Mouse (Mus musculus) WW6 (cell line): ENCODE measurements at regions not wholly inside any gene's neighbourhood (a gene's known extent, or its start where the extent isn't known, plus 50 kb on each side); places are given as distances from the start of the nearest gene placed in this dataset.
"Not testable (repeated sequence)": the region's sequence is repeated elsewhere in the genome, so short reads cannot be mapped to it uniquely, and the experiment has no call there.

ENCODE experiments used
- DNase-seq: peaks from one replicate; pipeline ENCODE4 v3.0.0-alpha.2; 2013; ENCODE audit warnings: low read depth, low spot score

DNA sequence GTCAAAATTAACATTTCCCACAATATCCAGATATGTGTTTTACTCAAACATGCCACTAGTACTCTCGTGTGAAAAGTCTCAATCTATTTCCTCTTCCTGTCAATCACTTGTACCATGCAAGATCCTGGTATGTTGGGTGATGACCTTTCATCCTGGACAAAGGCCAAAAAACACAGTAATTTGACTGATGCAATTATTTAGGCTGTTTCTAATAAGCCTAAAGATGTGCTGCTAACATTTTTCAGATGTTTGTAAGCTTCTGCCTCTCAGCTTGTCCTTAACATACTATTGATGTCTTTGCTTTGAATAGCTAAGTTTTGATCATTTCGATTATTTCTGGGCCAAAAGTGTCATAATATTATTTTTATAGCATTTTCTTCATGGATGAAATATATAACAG lies 418.4 kb upstream of the Arrdc4 start:
- DNase-seq, result no peak

DNA sequence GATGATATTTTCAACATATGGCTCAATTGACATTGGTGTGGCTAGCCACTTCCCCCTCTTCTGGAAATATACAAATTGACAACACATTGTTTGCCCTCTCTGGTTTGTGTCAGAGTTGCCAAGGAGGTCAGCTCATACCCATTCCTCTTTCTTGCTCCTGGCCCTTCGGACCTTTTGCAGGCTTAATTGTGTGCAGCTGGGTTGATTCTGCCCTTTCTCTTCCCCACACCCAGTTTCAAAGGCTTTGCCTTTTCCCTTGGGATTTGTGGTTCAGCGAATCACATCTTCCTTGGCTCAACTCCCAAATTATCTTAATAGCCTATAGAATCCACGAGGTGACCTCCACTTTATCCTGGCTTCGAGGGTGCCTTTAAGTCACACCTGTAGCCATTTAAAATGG lies 412.9 kb upstream of the Arrdc4 start:
- DNase-seq, result no peak

DNA sequence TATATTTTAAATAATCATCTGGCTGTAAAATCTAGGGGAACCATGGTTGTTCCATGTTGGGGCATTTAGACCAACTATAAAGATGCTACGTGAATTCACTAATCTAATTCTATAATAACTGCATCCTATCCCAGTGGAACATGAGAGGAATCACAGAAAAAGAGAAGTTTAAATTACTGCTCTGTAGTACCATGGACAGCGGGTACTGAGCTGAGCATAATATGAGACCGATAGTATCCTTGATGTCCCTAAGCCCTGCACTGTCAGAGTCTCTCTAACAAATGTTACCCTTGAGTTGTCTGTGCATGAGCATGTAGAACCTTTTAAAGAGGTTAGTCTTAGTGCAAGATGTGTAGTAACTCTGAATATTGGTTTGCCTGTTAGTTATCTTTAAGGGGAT lies 393.3 kb upstream of the Arrdc4 start:
- DNase-seq, result no peak

DNA sequence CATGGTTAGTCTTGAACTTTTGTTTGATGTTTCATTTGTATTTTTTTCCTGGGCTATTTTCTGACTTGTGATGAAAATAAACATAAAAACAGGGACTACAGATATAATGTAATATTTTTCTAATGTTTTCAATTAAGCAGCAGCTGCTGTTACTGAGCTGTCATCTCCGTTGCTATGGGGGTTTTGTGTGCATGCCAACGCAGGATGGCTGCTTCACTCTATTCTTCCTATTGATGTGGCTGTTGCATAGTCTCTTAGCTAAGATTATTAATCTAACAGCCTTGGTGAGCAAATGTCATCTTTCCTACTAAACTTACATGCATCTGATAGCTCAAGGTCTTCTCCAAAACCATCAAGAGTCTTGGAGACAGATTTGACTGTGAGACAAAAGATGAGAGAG lies 384.4 kb upstream of the Arrdc4 start:
- DNase-seq, result no peak

DNA sequence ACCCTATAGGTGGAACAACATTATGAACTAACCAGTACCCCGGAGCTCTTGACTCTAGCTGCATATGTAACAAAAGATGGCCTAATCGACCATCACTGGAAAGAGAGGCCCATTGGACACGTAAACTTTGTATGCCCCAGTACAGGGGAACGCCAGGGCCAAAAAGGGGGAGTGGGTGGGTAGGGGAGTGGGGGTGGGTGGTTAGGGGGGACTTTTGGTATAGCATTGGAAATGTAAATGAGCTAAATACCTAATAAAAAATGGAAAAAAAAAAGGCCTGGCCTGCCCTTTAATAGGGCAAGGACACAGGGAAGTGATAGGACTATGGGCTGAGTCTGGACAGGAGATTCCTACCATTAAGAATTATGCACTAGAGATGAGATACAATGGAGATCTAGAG lies 352.7 kb upstream of the Arrdc4 start:
- not testable (repeated sequence) for DNase-seq

DNA sequence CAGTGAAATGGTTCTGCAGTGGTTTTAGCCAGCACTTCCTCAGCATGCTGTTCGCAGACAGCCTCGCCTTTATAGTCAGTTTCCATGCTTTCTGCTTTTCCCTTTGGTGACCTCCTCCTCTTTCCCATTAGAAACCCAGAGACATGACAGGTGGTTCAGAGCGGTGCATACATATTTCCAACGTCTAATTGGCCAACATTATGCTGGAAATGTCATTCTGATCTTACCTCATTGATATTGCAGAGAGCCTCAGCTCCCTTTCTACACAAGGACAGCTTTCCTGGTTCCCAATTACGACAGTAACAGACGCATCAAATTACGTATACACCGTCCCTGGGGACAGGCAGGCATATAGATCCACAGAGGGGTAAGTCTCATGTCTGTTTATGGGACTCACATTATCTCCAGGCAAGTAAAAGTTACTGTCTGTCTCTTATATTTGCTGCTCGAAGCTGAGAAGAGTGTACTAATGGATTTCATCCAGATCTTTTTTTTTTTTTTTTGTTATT lies 348.6 kb upstream of the Arrdc4 start:
- no peak for DNase-seq

DNA sequence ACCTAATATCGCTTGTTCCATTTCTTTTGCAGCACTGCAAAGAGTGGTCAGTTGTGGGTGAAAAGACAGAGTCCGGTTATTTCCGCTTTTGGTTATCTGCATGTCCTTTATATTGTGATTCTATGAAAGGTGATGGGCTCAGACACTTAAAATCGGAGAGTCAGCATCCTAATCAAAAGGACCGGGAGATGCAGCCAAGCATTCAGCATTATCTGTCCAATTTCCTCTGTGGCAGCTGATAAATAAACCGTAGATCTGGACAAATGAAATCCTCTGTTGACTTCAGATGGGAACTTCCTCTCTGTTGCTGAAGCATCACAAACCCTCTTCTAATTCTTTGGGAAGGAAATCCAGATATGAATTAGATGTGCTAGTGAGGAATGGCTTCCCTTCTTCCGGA lies 325.7 kb upstream of the Arrdc4 start:
- DNase-seq, result no peak

DNA sequence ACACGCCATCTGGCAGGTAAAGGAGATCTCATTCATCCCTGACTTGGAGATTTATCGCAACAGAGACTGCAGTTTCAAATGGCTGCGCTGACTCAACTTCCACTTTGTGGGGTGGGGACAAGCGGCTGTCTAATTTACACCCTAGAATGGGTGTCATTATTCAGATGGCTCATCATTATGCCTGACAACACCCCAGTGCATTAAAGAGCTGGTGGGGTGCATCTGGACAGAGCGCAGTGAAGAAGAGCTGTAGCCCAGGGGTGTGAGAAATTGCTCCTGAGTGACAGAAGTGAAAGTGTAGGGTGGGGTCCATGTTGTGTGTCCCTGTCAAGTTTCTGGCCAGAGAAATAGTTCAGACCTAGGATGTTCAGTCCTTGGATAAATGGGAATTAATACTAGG lies 314.0 kb upstream of the Arrdc4 start:
- no peak for DNase-seq

DNA sequence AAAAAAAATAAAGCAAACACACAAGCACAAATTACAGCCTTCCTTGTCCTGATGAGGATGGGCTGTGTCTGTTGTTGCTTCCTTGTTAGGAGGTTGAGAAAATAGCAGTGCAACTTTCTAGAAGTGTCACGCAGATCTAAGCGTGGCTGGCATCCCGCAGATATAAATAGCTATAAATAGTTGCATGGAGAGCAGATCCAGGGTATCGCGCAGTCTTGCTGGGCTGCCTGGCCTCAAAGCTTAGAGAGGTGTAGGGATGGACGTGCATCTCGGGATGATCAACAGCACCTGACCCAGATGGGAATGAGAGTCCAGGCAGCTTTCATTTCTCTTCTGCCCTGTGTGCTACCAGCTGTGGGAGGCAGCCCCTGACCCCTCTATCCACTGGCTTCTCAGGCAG lies 313.5 kb upstream of the Arrdc4 start:
- DNase-seq, result no peak

DNA sequence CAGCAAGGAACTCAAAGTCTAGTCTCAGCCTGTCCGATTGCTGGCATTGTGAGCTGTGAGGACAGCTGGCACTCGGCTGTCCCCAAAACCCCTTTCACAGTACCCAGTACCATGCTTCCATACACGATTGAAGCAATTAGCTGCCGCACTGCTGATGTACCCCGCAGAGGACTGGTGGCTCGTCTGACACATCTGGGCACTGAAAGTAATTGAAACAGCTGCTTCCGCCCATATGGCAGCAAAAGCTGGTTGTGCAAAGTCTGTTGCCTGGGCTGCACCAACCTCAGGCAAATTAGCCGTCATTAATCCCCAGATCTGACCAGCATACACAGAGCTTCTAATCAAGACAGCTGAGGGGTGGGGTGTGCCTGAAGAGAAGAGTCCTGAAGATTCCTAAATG lies 313.1 kb upstream of the Arrdc4 start:
- no peak for DNase-seq

DNA sequence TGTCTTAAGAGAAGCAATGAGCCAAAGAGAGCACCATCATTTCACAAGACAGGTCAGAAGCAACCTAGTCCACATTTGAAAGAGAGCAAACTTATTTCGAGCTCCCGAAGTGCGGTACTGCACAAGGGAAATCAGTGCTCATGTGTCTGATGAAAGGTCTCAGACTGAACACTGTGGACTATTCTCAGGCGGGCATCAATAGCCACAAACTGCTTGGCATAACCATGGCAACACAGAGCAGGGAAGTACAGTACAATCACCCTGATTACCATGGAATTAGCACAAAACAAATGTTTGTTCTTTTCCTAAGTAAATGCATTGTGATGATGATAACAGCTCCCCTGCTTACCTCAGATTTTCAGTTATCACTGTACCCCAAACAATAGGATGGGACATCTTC lies 312.2 kb upstream of the Arrdc4 start:
- no peak for DNase-seq

DNA sequence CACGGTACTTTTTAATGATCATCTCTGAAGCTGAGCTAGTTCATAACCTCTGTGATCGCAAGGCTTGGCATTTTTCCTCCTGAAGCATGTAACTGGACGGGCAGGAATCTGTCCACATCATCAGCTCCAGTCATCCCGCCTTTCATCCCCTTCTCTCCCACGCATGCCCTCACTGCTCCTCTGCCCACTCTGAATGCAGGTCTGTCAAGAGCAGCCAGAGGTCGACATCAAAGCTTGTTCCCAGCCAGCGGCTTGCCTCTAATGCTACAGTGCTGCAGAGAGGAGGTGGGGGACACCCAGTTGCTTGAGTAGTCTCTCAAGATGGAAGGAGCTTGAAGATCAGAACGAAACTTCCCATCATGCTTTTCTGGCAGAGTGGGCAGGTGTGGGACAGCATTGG lies 267.5 kb upstream of the Arrdc4 start:
- DNase-seq, result no peak

DNA sequence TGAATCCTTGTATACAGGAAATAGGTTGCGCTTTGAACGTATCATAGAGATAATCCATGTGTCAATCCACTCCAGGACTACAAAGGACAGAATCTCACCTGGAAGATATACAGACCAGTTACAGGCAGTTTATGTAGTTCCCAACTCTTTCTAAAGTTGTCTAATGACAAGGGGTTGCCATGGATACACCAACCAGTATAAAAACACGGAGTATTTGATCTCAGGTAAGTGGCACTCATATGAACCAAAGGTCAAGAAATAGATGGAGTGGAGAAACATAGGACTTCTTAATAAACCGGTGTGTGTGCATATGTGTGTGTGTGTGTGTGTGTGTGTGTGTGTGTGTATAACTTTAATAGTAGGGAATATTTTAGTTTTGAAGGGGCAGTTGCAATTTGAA lies 266.0 kb upstream of the Arrdc4 start:
- DNase-seq, result no peak

DNA sequence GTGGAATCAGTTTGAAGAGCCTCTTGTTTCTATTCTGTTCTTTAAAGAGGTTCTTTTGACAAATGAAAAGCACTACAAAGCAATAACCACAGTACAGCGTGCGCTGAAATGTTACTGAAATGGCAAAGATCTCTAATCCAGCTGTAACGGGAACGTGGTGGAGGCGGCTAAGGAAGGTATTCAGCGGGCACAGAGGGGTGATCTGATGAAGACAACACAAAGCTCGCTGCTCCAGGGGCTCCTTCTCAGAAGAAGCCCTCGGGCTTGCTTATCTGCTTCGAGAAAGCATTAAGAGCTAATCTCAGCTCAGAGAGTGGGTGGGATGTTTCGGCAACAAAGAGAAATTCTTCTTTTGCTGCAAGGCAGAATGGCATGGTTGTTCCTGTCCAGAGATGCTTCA lies 258.2 kb upstream of the Arrdc4 start:
- DNase-seq, result no peak

DNA sequence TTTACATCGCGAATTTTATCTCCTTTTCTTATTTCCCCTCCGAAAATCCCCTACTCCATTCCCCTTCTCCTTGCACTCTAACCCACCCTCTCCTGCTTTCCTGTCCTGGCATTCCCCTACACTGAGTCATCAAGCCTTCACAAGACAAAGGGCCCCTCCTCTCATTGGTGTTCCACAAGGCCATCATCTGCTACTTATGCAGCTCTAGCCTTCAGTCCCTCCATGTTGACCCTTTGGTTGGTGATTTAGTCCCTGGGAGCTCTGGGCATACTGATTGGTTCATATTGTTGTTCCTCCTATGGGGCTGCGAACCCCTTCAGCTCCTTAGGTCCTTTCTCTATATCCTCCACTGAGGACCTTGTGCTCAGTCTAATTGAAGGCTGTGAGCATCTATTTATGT lies 239.0 kb upstream of the Arrdc4 start:
- no peak for DNase-seq

DNA sequence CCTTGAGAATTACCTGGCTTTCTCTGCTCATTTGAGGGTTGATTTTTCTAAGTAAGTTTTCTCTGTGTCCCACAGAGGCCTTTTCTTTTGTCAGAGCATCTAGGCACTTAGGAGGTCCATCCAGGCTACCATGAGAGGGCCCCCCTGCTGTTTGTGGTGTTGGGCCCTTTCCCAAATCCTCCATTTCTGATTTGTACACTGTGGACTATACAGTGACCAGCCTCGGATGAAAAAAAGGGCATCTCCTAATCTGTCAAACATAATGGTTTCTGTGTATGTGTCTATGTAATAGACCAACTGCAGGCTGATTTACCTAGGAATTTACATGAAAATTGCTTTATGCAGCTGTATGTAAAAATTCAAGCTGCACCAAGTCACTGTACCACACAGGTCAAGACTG lies 234.9 kb upstream of the Arrdc4 start:
- DNase-seq, result no peak

DNA sequence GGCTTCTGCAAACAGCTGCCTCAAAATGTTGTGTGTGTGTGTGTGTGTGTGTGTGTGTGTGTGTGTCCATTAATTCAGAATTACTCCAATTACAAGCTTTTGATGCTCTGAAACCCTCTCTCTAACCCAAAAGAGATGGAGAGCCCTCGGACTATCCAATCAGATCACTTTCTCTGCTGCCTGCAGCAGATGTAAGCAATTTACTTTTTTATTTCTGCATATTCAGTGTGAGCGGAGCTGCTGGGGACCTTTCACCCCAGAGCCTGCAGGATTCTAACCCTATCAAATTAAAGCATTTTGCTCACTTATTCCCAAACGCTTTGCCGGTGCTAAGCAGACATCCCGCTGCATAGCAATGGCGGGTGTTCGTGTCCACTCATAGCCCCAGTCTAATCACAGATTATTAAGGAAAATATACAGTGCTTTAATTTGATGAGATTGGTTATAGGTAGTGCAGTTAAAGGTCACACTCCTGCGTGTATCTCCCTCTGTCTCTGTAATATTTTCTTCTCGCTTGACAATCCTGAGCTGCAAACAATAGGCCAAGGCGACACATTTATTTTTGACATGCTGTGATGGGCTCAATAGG lies 234.0 kb upstream of the Arrdc4 start:
- no peak for DNase-seq

DNA sequence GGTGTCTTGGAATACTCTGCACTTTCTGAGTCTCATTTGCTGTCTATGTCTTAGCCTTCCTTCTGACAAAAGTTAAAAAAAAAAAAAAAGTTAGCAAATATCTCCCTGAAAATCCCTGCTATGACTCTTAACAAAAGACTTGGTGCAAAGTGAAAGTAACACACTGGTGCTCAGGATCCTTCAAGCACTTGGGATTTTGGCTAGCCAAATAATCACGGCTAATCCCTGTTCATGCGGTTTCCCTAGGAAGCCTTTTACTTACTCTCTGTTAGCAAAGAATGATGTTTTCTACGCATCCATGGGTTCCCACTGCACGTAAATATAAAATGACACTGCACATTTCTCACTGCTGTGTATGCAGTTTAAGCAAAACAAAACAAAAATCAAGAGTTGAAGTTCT lies 229.5 kb upstream of the Arrdc4 start:
- DNase-seq, result no peak

DNA sequence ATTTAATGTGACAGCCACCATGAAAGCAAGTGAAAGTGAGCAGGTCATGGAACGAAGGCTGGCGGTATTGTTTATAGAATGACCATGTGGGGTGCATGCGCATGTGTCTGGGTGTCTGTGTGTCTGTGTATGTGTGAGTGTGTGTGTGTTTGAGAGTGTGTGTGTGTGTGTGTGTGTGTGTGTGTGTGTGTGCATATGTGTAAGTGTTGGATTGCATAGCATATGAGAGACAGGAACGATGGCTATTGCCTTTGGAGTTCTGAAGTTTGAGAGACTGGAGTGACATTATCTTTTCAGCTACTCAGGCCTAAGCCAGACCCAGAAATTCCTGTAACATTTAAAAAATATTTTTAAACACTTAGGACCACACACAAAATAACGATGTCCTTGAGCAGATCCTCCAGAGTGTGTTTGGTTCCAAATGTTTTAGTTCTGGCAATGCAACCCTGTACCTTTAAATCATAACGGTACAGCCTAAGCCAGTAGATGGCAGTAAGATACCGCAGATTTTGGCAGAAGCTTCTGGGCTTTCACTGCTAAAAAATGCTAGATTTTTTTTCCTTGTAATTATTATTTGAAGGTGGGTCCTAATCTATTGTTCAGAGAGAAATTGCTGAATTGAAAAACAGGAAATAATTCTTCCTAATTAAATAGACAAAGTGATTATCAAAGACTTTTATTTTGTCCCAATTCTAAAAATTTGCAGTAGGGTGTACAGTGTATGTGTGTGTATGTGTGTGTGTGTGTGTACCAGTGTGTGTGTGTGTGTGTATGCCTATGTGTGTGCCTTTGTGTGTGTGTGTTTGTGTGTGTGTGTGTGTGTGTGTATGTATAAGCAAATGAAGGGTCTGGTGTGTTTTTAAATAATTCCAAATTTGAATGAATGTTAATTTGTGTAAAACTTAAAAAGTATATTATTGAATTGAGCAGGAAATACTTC lies 228.0 kb upstream of the Arrdc4 start:
- no peak for DNase-seq

DNA sequence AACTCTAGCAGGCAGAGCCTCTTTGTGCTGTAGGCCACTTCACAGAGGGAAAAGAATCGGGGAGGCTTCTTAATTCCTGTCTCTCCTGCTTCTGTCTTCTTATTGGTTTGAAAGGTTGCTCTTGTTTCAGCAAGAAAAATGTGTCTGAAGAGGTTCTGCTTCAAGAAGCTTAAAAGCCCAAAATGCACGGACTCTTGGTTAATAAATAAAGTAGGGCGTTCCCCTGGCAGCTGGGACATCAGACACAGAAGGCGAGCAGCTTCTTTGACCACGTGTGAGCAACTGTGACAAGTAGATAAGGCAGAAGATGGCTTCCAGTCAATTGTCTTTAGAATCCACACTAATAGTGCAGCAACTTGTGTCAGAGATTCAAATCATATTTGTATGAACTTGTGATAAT lies 226.9 kb upstream of the Arrdc4 start:
- DNase-seq, result no peak

DNA sequence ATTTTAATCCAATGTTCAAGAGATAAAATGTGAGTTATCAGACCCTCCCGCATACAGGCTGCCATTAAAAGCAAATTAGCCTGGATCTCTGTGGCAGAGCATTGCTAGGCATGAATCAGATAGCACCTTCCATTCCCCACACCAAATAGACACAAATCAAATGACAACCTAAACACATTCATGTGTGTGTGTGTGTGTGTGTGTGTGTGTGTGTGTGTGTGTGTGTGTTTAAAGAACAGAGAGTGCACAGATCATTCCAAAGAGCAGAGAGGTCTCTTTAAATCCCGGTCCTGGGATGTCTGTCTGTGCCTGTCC lies 226.5 kb upstream of the Arrdc4 start:
- no peak for DNase-seq

DNA sequence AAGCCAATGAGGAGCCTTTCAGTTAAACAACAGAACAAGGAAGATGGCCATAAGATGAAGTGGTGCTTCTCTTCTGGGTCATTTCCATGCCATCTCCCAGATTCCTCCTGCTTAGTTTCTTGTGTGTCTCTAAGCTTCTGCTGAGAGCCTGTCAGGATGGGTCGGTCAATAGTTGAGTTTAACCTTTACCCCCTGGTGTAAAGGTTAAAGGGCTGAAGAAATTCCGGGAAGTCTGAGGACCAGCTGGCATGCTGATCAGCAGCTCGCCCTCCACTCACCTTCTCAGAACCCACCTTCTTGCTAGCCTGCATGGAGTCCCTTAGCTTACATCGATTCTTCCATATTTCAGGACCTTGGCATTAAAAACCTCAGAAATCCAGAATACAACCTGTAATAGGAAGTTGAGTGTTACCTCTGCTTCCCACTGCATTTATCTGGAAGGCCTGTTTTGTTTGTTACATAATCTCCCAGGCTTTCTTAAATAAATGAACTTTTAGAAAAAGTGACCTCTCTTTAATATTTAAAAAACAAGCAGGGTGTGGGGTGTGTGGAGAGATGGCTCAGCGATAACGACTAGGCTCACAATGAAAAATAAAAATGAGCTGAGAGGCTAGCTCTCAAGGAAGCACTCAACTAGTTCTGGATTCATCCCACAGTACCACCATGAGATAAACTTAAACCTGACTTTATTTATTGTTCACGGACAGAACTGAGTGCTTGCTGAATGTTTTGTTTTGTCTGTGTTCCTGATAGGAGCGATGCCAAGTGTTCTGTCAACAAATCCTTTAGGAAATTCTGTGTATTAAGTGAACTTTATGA lies 225.9 kb upstream of the Arrdc4 start:
- no peak for DNase-seq
